Mouse (Mus musculus) thymus, adult 2 months (tissue): ENCODE measurements around the gene Pnpla2. TPM values are rescaled to one million over a fixed set of nuclear protein-coding genes. Genes with fewer than 3 reads are reported as not detected.
"Not testable (repeated sequence)": the region's sequence is repeated elsewhere in the genome, so short reads cannot be mapped to it uniquely, and the experiment has no call there.

ENCODE experiments used
- DNase-seq: peaks from one replicate; pipeline ENCODE4 v3.0.0; 2021
- H3K27ac ChIP-seq: fragments of 200-500 bp; 2 replicates; pipeline ENCODE4 v1.5.1; 2012; ENCODE audit warnings: low read length, control low read depth; ENCODE audit not compliant: control insufficient read depth, insufficient read depth
- H3K27me3 ChIP-seq: fragments of 200-500 bp; 2 replicates; pipeline ENCODE4 v1.6.1; 2012; ENCODE audit warnings: mild to moderate bottlenecking, low read length, moderate library complexity, mixed read lengths; ENCODE audit not compliant: control insufficient read depth, insufficient read depth
- H3K36me3 ChIP-seq: fragments of 200-500 bp; 2 replicates; pipeline ENCODE4 v1.6.1; 2012; ENCODE audit warnings: mild to moderate bottlenecking, low read length, moderate library complexity; ENCODE audit not compliant: control insufficient read depth, insufficient read depth
- H3K4me1 ChIP-seq: fragments of 200-500 bp; replicated peaks from 2 replicates; pipeline ENCODE4 v1.6.1; 2012; ENCODE audit warnings: low read length; ENCODE audit not compliant: control insufficient read depth, insufficient read depth
- H3K4me3 ChIP-seq: fragments of 200-500 bp; 2 replicates; pipeline ENCODE4 v1.5.1; 2012; ENCODE audit warnings: mild to moderate bottlenecking, low read length, control low read depth, moderate library complexity; ENCODE audit not compliant: control insufficient read depth, insufficient read depth
- CTCF ChIP-seq: fragments of 200-500 bp; IDR thresholded peaks from 2 replicates; pipeline ENCODE4 v1.5.1; 2012; ENCODE audit warnings: mild to moderate bottlenecking, control low read depth, low read length, moderate library complexity, borderline replicate concordance; ENCODE audit not compliant: control insufficient read depth, poor library complexity, insufficient read depth; ENCODE audit errors: extremely low read depth
- POLR2A ChIP-seq: fragments of 200-500 bp; IDR thresholded peaks from 2 replicates; pipeline ENCODE4 v1.6.1; 2012; ENCODE audit warnings: mild to moderate bottlenecking, low read length, control low read depth, moderate library complexity; ENCODE audit not compliant: control insufficient read depth, poor library complexity, insufficient read depth; ENCODE audit errors: extremely low read depth
- WGBS: fragments of 180-500 bp; shearing (Covaris S2); methylation state at CpG from one replicate; pipeline ENCODE4 v1.1.7; 2018; 5-methylcytosine and 5-hydroxymethylcytosine counted together
- polyA plus RNA-seq: library from polyadenylated mRNA; depleted of rRNA; stranded (reverse); fragments of >200 nt; gene quantifications from 2 replicates; pipeline ENCODE4 v1.2.3, GENCODE M21; 2012

The Pnpla2 gene
- polyA plus RNA-seq, 1 experiment: 256 TPM

DNA sequence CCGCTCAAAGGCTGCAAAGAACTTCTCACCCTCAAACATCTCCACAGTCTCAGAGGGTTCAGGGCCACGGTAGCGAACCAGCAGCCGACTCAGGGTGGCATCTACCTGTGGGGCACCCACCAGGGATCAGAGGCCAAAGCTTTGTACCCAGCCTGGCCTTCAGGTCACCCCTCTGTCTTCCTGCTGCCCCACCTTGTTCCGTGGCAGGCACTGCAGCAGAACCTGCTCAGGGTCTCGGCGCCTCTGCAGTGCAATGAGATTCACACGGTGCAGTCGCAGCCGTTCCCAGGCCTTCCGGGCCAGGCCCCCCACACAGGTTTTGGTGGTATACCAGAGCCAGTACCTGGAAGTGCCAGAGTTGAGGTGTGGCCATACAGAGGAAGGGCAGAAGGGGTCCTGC is 15.2 kb upstream of the Pnpla2 start:
- Histone ChIP-seq H3K4me3 (no peak overlapping the region), H3K27me3 (no peaks in the 10 kb centered on the region), H3K36me3 (no peaks in the 10 kb centered on the region), H3K27ac (no peak overlapping the region), H3K4me1 (peaks cover 38% of the 10 kb centered on the region)
- TF ChIP-seq CTCF: no peak
- TF ChIP-seq POLR2A: no peak
- DNase-seq: no peak
- 98% methylated on average over 11 of the region's 11 CpGs for WGBS

DNA sequence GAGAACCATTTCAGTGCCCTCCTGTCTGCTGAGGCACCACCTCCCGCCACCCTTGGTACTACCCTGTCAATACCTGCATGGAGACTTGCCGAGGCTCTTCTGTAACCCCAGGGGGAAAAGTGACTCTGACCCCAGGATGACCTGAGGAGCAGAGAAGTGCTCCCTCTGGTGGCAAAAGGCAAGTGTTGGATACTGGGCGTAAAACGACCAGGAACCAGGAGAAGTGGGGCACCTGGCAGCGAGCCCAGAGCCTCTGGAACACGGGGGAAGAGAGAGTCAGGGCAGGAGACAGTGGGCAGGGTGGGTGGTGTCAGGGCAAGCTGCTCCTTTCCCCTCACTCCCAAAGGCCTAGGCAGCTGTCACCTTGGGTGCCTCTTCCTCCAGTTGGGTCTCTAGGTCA is 14.4 kb upstream of the Pnpla2 start:
- no peak for DNase-seq
- WGBS: 49% methylated on average over 6 of the region's 6 CpGs
- no peak overlapping the region for H3K4me3 ChIP-seq

DNA sequence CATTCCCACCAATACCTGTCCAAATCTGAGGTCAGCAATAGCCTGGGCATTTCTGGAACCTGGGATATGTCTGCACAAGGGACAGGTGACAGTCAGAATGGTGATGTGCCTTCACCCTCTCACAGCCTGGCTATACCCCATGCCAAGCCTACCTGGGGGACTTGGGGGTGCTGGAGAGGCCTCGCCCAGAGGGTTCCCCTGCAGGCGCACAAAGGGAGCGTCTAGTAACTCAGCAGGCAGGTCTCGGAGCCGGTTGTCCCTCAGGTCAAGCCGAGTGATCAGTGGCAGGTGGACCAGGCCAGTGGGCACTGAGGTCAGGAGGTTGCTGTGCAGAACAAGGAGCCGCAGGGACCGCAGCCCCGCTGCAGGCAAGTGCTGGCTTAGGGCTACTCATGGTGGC is 13.5 kb upstream of the Pnpla2 start:
- no peaks in the 10 kb centered on the region for H3K27me3 ChIP-seq
- peaks cover 24% of the 10 kb centered on the region for H3K4me1 ChIP-seq
- TF ChIP-seq POLR2A (no peak), CTCF (no peak)
- no peak for DNase-seq
- 98% methylated on average over 9 of the region's 9 CpGs for WGBS
- no peak overlapping the region for H3K27ac ChIP-seq
- H3K4me3 ChIP-seq: no peak overlapping the region
- H3K36me3 ChIP-seq: no peaks in the 10 kb centered on the region

More for the DNA sequence above, 14.4 kb upstream of the Pnpla2 start:
- Histone ChIP-seq H3K36me3 (no peaks in the 10 kb centered on the region), H3K4me1 (peaks cover 33% of the 10 kb centered on the region), H3K27me3 (no peaks in the 10 kb centered on the region), H3K27ac (no peak overlapping the region)
- TF ChIP-seq CTCF: no peak

DNA sequence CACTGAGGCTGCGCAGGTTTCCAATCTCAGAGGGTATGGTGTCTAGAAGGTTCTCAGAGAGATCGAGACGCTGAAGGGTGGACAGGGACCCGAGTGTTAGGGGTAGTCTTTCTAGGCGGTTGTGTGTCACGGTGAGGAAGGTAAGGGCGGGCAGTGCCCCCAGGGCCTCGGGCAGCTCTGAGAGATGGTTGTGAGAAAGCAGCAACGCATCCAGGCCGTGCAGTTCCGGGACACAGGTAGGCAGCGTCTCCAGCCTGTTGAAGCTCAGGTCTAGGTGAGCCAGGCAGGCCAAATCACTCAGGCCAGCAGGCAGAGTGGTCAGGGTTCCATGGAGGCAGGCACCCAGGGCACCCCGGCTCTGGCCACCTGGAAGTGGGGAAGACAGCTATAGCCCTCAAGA is 12.8 kb upstream of the Pnpla2 start:
- Histone ChIP-seq H3K27me3 (no peaks in the 10 kb centered on the region), H3K27ac (no peak overlapping the region), H3K4me1 (peaks cover 22% of the 10 kb centered on the region), H3K4me3 (peak overlapping the region; percentile 59; the same call in 1 of the 2 replicates), H3K36me3 (no peaks in the 10 kb centered on the region)
- WGBS: 98% methylated on average over 13 of the region's 13 CpGs
- TF ChIP-seq CTCF: no peak
- no peak for TF ChIP-seq POLR2A
- no peak for DNase-seq

DNA sequence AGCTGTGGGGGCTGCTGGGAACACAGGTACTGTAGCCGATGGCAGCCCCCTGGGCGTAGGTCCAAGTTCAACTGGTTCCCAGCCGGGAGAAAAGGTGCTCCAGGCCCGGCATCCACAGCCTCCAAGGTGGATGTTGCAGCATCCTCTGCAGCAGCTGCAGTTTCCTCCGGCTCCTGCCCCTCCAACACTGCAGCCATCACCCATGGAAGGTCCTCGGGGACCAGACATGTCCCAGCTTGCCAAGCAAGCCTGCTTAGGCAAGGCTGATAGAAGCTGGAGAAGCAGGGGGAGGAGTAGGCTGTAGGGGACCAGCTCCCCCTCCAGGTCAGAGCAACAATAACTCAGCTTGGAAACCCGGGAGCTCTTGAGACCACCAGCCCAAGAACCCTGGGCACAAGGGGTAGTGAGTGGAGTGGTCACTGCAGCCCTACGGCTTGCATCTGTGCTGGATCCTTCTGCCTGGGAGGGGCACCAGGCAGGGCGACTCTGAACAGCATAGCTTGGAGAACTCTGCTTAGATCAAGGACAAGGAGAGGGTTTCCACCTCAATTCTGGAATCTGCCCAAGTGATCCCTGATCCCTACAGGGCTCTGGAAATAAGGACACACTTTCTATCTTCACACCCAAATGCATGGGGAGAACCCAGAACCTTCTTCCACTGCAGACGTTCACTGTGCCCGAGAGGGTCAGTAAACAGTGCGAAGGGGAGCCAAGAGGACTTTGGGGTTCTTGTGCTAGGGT is 11.7 kb upstream of the Pnpla2 start:
- no peak overlapping the region for H3K27ac ChIP-seq
- TF ChIP-seq CTCF (0 out of 2 replicates have a peak, but pooled peaks have one; percentile 14), POLR2A (no peak)
- DNase-seq: no peak
- H3K27me3 ChIP-seq: no peaks in the 10 kb centered on the region
- H3K36me3 ChIP-seq: no peaks in the 10 kb centered on the region
- H3K4me3 ChIP-seq: peak overlapping the region; percentile 59
- WGBS: 14% methylated on average over 12 of the region's 12 CpGs
- H3K4me1 ChIP-seq: peaks cover 20% of the 10 kb centered on the region

DNA sequence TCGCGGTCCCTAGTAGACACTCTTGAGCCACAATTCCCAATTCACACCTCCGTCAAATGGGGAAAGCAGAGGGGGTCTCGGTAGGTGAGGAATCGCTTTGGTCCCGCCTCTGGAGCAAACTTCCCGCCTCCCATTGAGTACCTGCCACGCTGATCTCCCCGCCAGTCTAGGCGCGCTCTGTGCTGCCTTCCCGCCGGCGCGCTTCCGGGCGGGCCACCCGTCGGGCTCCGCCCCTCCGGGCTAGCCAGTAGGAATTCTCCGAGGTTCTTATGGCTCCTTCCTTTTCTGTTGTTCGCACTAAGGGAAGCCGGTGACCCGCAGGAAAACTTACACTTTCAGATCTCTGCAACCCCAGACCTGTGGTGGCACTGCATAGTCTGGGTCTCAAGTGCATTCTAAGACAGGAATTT is 11.2 kb upstream of the Pnpla2 start, which contains the start of gene Pidd1:
Gene Pidd1, minus strand, starts transcription at position 198 of the 410 bp plus-strand sequence.
- Histone ChIP-seq H3K36me3 (peaks cover 3% of the 10 kb centered on the region; the same call in 1 of the 2 replicates), H3K27me3 (no peaks in the 10 kb centered on the region), H3K27ac (no peak within 1 kb of the TSS), H3K4me3 (peak within 1 kb of the TSS; percentile 59), H3K4me1 (peaks cover 24% of the 10 kb centered on the region)
- DNase-seq: peak; percentile 67
- 0 out of 2 replicates have a peak, but pooled peaks have one; percentile 30 for TF ChIP-seq POLR2A
- TF ChIP-seq CTCF: 0 out of 2 replicates have a peak, but pooled peaks have one; percentile 19
- WGBS: 1% methylated on average over 25 of the region's 25 CpGs

DNA sequence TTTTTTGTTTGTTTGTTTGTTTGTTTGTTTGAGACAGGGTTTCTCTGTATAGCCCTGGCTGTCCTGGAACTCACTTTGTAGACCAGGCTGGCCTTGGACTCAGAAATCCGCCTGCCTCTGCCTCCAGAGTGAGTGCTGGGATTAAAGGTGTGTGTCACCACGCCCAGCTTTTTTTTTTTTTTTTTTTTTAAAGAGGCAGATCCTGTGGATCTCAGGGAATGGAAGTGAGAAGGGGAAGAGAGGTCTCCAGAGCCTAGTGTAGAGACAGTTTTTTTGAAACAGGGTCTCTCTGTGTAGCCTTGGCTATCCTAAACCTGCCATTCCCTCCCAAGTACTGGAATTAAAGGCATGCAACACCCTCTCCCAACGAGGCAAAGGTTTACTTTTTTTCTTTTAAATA is 8.6 kb upstream of the Pnpla2 start:
- H3K36me3 ChIP-seq, H3K27ac ChIP-seq: not testable (repeated sequence)
- WGBS: 93% methylated on average over 3 of the region's 3 CpGs

More for the DNA sequence above, 8.6 kb upstream of the Pnpla2 start:
- not testable (repeated sequence) for H3K4me3 ChIP-seq, H3K27me3 ChIP-seq, DNase-seq
- H3K4me1 ChIP-seq: peaks cover 24% of the 10 kb centered on the region
